Mouse (Mus musculus) ES-E14 (cell line): ENCODE measurements at regions not wholly inside any gene's neighbourhood (a gene's known extent, or its start where the extent isn't known, plus 50 kb on each side); places are given as distances from the start of the nearest gene placed in this dataset.

ENCODE experiments used
- DNase-seq: peaks from one replicate; pipeline ENCODE4 v3.0.0-alpha.2; 2013; ENCODE audit warnings: low read depth, low spot score
- H3K27ac ChIP-seq: 2 replicates; pipeline ENCODE4 v1.5.1; 2012; ENCODE audit warnings: low read depth, mild to moderate bottlenecking, low read length, moderate library complexity, mixed read lengths; ENCODE audit not compliant: poor library complexity, insufficient read depth, severe bottlenecking
- H3K36me3 ChIP-seq: 2 replicates; pipeline ENCODE4 v1.6.1; 2012; ENCODE audit warnings: mild to moderate bottlenecking, low read length, moderate library complexity, mixed read lengths; ENCODE audit not compliant: control insufficient read depth, poor library complexity, insufficient read depth, severe bottlenecking
- H3K4me1 ChIP-seq, 2 experiments: fragments of 150-350 bp in 1 of 2; sonication (generic) in 1 of 2; 2 replicates each; pipeline ENCODE4 v1.6.1; 2012; ENCODE audit warnings: low read length in 2 of 2, mild to moderate bottlenecking in 1 of 2, mixed read lengths in 1 of 2; ENCODE audit not compliant: control insufficient read depth in 2 of 2, insufficient read depth in 2 of 2, poor library complexity in 1 of 2
- H3K4me3 ChIP-seq, 2 experiments: fragments of 150-350 bp in 1 of 2; sonication (generic) in 1 of 2; 2 replicates each; pipeline ENCODE4 v1.5.1; 2012; ENCODE audit warnings: low read length in 2 of 2, low read depth in 1 of 2, mild to moderate bottlenecking in 1 of 2, mixed read lengths in 1 of 2; ENCODE audit not compliant: insufficient read depth in 1 of 2, poor library complexity in 1 of 2, severe bottlenecking in 1 of 2
- H3K9ac ChIP-seq: 2 replicates; pipeline ENCODE4 v1.6.1; 2012; ENCODE audit warnings: low read depth, mild to moderate bottlenecking, low read length, mixed read lengths; ENCODE audit not compliant: poor library complexity, insufficient read depth, severe bottlenecking
- H3K9me3 ChIP-seq: fragments of 150-350 bp; sonication (generic); 2 replicates; pipeline ENCODE4 v1.6.1; 2012; ENCODE audit warnings: low read depth, mild to moderate bottlenecking, low read length; ENCODE audit not compliant: control insufficient read depth, insufficient read depth
- CHD2 ChIP-seq: IDR thresholded peaks from 2 replicates; pipeline ENCODE4 v1.6.1; 2014; ENCODE audit warnings: mild to moderate bottlenecking, low read depth, low read length, inconsistent platforms
- HCFC1 ChIP-seq: IDR thresholded peaks from 2 replicates; pipeline ENCODE4 v1.6.1; 2012; ENCODE audit warnings: low read length, inconsistent platforms, borderline replicate concordance; ENCODE audit not compliant: insufficient read depth
- MAFK ChIP-seq: IDR thresholded peaks from 2 replicates; pipeline ENCODE4 v1.6.1; 2014; ENCODE audit warnings: mild to moderate bottlenecking, low read depth, low read length, inconsistent platforms; ENCODE audit not compliant: insufficient read depth
- ZC3H11A ChIP-seq: IDR thresholded peaks from 2 replicates; pipeline ENCODE4 v1.6.1; 2012; ENCODE audit warnings: low read depth, mild to moderate bottlenecking, inconsistent platforms, low read length, borderline replicate concordance
- ZNF384 ChIP-seq: IDR thresholded peaks from 2 replicates; pipeline ENCODE4 v1.6.1; 2012; ENCODE audit warnings: low read depth, low read length, inconsistent platforms
- in situ Hi-C, 2 experiments: fragments of 600-800 bp; cut with MboI; formaldehyde crosslinking; loops; one replicate each; pipeline ENCODE4 v1.15.1; 2025; ENCODE audit warnings: low sequenced_read_pairs in 2 of 2, inconsistent platforms in 1 of 2; ENCODE audit not compliant: unreplicated experiment in 2 of 2

DNA sequence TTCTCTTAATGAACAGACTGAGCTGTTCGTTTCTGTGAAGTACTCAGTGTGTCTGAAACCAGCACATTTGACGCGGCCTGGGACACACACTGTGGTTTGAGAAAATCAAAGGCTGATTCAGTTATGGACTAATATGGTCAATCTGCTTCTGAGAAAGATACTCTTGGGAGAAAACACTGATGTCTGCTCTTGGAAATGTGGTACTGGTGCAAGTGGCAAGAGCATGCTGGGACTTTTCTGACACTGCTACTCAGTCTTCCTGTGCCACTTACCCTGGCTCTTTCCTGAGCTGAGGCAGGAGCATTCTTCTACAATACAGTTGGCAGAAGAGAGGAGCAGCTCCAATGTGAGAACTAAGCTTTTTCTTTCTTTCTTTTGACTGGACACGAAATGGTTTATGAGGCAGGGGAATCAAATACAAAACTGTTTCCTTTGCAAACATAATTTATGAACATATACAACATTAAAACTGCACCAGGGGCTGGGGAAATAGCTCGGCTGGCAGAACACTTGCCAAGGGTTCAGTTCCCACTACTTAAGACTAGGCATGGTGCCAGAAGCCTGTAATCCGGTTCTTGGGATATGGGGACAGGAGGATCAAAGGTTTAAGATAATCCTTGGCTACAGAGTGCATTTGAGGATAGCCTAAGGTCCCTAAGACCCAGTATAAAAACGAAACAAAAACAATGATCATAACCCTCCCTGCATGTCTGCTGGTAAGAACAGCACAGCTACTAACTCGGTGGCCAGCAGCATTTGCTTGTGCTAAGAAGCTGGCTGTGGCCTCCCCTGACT is 173.7 kb upstream of the Klf14 start:
- Histone ChIP-seq H3K9ac (no peak overlapping the region), H3K9me3 (no peaks in the 10 kb centered on the region), H3K4me3 (no peak overlapping the region), H3K36me3 (no peaks in the 10 kb centered on the region), H3K27ac (no peak overlapping the region), H3K4me1 (no peaks in the 10 kb centered on the region)
- DNase-seq = no peak
- no peak for TF ChIP-seq HCFC1
- no peak for TF ChIP-seq CHD2
- TF ChIP-seq ZC3H11A = no peak
- TF ChIP-seq ZNF384 = no peak
- no peak for TF ChIP-seq MAFK
- in situ Hi-C loops = no loop called here

DNA sequence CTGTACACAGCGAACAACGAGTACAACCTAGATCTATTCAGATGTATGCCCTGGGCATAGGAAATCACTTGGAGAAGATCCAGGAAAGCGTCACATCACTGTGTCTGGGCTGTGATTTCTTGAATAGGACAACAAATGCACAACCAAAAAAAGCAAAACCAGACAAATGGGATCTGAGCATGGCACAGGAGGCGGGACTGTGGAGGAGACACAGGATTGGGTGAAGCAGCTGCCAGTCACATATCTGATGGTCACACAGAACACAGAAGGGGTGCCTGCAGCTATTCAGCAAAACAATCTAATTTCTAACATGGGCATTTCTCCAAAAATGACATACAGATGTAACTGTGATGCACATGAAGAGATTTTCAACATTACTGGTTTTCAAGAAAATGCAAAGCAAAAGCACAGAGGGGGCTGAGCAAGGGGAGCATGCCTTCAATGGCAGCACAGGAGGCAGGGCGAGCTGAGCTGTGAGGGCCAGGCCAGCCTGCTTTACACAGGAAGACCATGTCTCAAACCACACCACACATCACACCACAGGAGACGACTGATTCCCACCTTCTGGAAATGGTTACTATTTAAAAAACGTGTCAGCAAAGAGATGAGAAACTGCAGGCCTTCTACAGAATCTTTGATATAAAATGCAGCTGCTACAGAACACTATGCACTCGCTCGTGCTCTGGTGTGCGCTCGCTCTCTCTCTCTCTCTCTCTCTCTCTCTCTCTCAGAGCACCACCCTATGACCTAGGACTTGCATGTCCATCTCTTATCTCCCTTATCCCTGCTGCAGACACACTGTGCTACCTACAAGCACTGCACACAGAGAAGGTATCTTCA is 175.2 kb upstream of the Klf14 start:
- Histone ChIP-seq H3K36me3 (no peaks in the 10 kb centered on the region), H3K9ac (no peak overlapping the region), H3K27ac (no peak overlapping the region), H3K4me3 (no peak overlapping the region), H3K9me3 (no peaks in the 10 kb centered on the region), H3K4me1 (no peaks in the 10 kb centered on the region)
- no peak for DNase-seq
- in situ Hi-C loops = no loop called here
- TF ChIP-seq ZNF384 (no peak), MAFK (no peak), ZC3H11A (no peak), HCFC1 (no peak), CHD2 (no peak)

DNA sequence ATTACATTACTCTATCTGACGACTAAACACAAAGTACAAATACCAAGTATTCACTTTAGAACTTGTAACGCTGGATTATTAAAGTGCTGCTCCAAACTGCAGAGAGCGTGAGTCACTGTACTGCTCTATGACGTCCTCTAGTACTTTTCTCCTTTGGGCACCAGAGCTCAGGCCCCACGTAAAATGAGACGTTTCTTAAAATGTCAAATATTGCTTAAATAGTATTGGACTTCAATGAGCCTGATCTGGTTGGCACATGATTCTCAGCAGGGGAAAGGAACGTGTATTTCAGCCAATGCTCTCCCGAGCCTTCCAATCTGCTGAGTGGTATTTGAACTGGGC is 175.8 kb upstream of the Klf14 start:
- no peaks in the 10 kb centered on the region for H3K4me1 ChIP-seq
- no peaks in the 10 kb centered on the region for H3K9me3 ChIP-seq
- no peaks in the 10 kb centered on the region for H3K36me3 ChIP-seq
- no peak overlapping the region for H3K9ac ChIP-seq
- TF ChIP-seq HCFC1 (no peak), ZNF384 (no peak), MAFK (no peak), ZC3H11A (no peak), CHD2 (no peak)
- in situ Hi-C loops = no loop called here
- no peak for DNase-seq
- H3K27ac ChIP-seq = no peak overlapping the region
- H3K4me3 ChIP-seq = no peak overlapping the region

DNA sequence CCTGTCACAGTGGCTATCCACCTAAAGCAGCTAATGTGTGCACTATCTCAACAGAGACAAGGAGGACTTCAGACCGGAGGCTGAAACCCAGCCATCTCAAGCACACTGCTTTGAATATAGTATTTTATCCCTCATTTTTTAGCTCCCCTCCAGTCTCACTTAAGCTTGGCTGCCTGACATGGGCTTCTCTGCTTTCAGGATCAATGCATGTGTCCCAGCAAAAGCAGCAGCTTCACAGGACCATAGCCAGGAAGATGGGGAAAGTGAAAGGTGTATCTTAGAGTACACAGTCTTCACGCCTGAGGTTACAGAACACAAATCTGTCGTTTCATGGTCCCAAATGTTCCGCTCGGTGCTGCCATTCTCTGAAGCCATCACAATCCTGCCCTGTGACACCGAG is 176.7 kb upstream of the Klf14 start:
- in situ Hi-C loops = no loop called here

More for the DNA sequence above, 176.7 kb upstream of the Klf14 start:
- Histone ChIP-seq H3K4me3 (no peak overlapping the region), H3K36me3 (no peaks in the 10 kb centered on the region), H3K9ac (no peak overlapping the region), H3K9me3 (no peaks in the 10 kb centered on the region), H3K4me1 (no peaks in the 10 kb centered on the region), H3K27ac (no peak overlapping the region)
- DNase-seq = no peak
- TF ChIP-seq HCFC1 (no peak), MAFK (no peak), ZC3H11A (no peak), ZNF384 (no peak), CHD2 (no peak)
